Mouse (Mus musculus) liver, embryonic 13.5 days (tissue): Measurements from ENCODE around the gene Guca1b. TPM values are rescaled to one million over a fixed set of nuclear protein-coding genes. Genes with fewer than 3 reads are reported as not detected.
"Not testable (repeated sequence)": the region's sequence is repeated elsewhere in the genome, so short reads cannot be mapped to it uniquely, and the experiment has no call there.

Experiments
- ATAC-seq: fragments of 200-750 bp; cut with Nextera tagmentation; 2 replicates; pipeline ENCODE4 v1.8.0; 2017; ENCODE audit warnings: low read depth, mild to moderate bottlenecking, moderate number of reproducible peaks, moderate library complexity
- DNase-seq: peaks from one replicate; pipeline ENCODE4 v3.0.0; 2022
- H3K27ac ChIP-seq: fragments of 300-500 bp; sonication (generic); 2 replicates; pipeline ENCODE4 v1.5.1; 2015; ENCODE audit warnings: moderate library complexity, mild to moderate bottlenecking, inconsistent platforms
- H3K27me3 ChIP-seq: fragments of 300-500 bp; sonication (generic); 2 replicates; pipeline ENCODE4 v1.6.1; 2015; ENCODE audit warnings: mild to moderate bottlenecking, inconsistent platforms
- H3K36me3 ChIP-seq: fragments of 300-500 bp; sonication (generic); 2 replicates; pipeline ENCODE4 v1.6.1; 2015; ENCODE audit warnings: mild to moderate bottlenecking, inconsistent platforms
- H3K4me1 ChIP-seq: fragments of 300-500 bp; sonication (generic); replicated peaks from 2 replicates; pipeline ENCODE4 v1.6.1; 2015; ENCODE audit warnings: inconsistent platforms
- H3K4me2 ChIP-seq: fragments of 300-500 bp; sonication (generic); 2 replicates; pipeline ENCODE4 v1.6.1; 2015; ENCODE audit warnings: inconsistent platforms, mild to moderate bottlenecking, moderate library complexity
- H3K4me3 ChIP-seq: fragments of 300-500 bp; sonication (generic); replicated peaks from 2 replicates; pipeline ENCODE4 v1.5.1; 2015; ENCODE audit warnings: mild to moderate bottlenecking, inconsistent platforms
- H3K9ac ChIP-seq: fragments of 300-500 bp; sonication (generic); 2 replicates; pipeline ENCODE4 v1.6.1; 2015; ENCODE audit warnings: mild to moderate bottlenecking, inconsistent platforms
- H3K9me3 ChIP-seq: fragments of 300-500 bp; sonication (generic); replicated peaks from 2 replicates; pipeline ENCODE4 v1.6.1; 2016; ENCODE audit warnings: inconsistent platforms
- WGBS: fragments of 180-500 bp; shearing (Covaris S2); methylation state at CpG from one replicate; pipeline ENCODE4 v1.1.7; 2015; ENCODE audit not compliant: insufficient replicate concordance; 5-methylcytosine and 5-hydroxymethylcytosine counted together
- polyA plus RNA-seq: library from polyadenylated mRNA; unstranded; fragments of >200 nt; fragmentation: Nextera tagmentation; extraction: Ambion mirVana; gene quantifications from 2 replicates; pipeline ENCODE4 v1.2.1, GENCODE M21; 2015

Guca1b gene
- polyA plus RNA-seq, 1 experiment from 2014 or later: 0.43 TPM

DNA sequence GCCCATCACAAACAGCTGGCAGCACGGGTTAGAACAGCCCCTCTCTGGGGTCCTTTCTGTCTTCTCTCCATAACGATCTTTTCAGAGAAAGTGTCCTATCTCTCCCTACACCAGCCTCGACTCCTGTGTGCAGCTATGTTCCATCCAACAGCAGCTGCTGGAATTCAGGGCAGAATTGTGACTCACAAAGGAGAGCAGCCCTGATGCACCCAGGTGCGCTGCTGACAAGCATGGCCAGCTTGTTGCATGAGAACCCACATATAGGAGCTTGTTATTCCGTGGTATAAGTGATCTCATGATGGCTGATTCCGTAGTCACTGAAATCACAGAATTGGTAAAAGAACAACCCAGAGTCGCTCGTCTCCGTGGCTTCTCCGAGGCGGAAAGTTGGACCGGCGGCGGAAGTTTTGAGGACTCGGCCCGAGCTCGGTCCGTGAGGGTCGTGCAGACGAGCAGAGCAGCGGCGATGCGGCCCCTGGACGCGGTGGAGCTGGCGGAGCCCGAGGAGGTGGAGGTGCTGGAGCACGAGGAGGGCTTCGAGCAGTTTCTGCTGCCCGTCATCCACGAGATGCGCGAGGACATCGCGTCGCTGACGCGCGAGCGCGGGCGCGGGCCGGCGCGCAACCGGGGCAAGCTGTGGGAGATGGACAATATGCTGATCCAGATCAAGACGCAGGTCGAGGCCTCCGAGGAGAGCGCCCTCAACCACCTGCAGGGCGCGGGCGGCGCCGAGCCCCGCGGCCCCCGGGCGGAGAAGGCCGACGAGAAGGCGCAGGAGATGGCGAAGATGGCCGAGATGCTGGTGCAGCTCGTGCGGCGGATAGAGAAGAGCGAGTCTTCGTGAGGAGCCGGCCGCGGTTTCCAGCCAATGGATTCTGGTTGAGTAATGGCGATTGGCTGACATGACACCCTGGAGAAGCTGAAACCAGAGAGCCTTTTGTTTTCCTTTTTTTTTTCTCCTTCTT, 25.0 kb downstream of the Guca1b start:
- DNase-seq, H3K9ac ChIP-seq, H3K9me3 ChIP-seq, H3K36me3 ChIP-seq, H3K27ac ChIP-seq, ATAC-seq, H3K4me1 ChIP-seq: not testable (repeated sequence)
- Histone ChIP-seq H3K27me3 (peaks cover 76% of the 10 kb centered on the region), H3K4me3 (peak overlapping the region; percentile 10; the same call in 1 of the 2 replicates), H3K4me2 (peak overlapping the region; percentile 37)
- WGBS: 3% methylated on average over 74 of the region's 74 CpGs

DNA sequence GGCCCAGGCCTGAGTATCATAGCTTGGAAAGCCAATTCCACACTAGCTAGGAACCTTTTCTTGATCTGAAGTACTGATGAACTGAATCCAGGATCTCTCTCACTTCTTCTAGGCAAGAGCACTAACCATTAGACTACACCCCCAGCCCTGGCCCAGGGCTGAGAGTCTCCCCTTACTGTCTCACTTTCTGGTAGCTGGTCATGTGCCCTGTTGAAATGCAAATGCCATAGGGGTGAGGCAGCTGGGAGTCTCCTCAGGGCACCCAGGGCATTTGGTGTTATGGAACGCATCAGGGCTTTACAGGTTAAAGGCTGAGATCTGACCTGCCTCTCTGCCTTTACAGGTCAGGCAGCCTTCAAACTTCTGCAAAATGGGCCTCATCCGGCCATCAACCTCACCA, 35.0 kb downstream of the Guca1b start:
- no peak overlapping the region for H3K4me3 ChIP-seq
- peaks cover under 1% of the 10 kb centered on the region; the same call in 1 of the 2 replicates for H3K4me1 ChIP-seq
- H3K27ac ChIP-seq: no peak overlapping the region
- H3K36me3 ChIP-seq: no peaks in the 10 kb centered on the region
- H3K4me2 ChIP-seq: no peak overlapping the region
- ATAC-seq (no peak), DNase-seq (no peak)
- no peaks in the 10 kb centered on the region for H3K9me3 ChIP-seq
- peaks cover 5% of the 10 kb centered on the region; the same call in 1 of the 2 replicates for H3K27me3 ChIP-seq
- WGBS: 57% methylated on average over 2 of the region's 2 CpGs
- H3K9ac ChIP-seq: no peak overlapping the region

DNA sequence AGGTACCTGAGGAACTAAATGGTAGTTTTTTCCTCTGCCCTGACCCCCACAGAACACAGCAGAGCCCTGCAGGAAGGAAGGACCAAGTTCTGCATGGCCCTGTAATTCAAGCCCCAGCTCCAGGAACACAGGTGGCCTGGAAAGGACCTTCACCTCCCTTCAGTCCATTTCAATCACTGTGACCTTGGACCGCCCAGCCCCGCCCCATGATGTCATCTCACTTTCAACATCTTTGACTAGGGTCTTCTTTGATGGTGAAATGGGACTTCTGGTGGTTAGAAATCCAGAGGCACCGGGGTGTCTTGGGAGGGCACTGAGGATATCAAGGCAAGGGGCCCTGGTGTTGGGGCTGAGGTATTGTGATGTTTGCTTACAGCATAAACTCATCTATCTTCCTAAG, 36.4 kb downstream of the Guca1b start:
- no peak overlapping the region for H3K4me3 ChIP-seq
- WGBS: 55% methylated on average over 3 of the region's 3 CpGs
- H3K4me1 ChIP-seq: peaks cover 8% of the 10 kb centered on the region
- no peaks in the 10 kb centered on the region for H3K9me3 ChIP-seq
- no peak overlapping the region for H3K4me2 ChIP-seq
- H3K27ac ChIP-seq: no peak overlapping the region
- H3K27me3 ChIP-seq: 0 out of 2 replicates have a peak, but pooled peaks cover 3% of the 10 kb centered on the region
- DNase-seq: no peak
- ATAC-seq: no peak
- no peak overlapping the region for H3K9ac ChIP-seq
- no peaks in the 10 kb centered on the region for H3K36me3 ChIP-seq

DNA sequence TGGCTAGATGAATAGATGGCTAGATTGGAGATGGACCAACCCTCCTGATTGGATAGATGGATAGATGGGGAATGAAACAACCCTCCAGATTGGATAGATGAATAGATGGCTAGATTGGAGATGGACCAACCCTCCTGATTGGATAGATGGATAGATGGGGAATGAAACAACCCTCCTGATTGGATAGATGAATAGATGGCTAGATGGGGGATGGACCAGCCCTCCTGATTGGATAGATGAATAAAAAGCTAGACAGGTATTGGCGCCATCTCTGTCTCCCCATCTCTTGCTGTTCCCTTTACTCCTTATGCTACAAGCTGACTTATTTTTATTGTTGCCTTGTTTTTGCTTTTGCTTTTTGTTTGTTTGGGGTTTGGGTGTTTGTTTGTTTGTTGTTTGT, 37.4 kb downstream of the Guca1b start:
- H3K4me2 ChIP-seq, H3K27me3 ChIP-seq, H3K27ac ChIP-seq, H3K9ac ChIP-seq, ATAC-seq, DNase-seq, H3K4me1 ChIP-seq, H3K9me3 ChIP-seq, H3K36me3 ChIP-seq, H3K4me3 ChIP-seq: not testable (repeated sequence)
- WGBS: 77% methylated on average over 1 of the region's 1 CpGs

DNA sequence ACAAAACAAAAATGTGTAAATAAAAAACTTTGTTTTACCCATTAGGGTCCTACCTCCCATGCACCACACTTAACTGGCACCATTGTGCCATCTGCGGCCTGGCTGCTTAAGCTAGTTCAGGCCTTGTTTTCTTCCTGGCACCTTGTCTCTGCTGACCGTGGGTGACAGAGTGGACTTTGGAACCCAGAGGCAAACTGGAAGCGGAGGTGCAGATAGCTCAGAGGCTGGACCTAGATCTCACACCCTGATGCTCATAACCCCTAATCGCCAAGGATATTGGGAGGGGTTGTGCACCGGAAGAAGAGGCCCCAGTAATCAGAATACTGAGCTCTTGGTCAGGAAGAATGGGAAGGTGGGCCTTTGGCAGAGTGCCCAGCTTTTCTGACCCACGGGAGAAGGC, 39.0 kb downstream of the Guca1b start:
- H3K27me3 ChIP-seq: no peaks in the 10 kb centered on the region
- no peak overlapping the region for H3K4me2 ChIP-seq
- H3K27ac ChIP-seq: no peak overlapping the region
- H3K9ac ChIP-seq: no peak overlapping the region
- ATAC-seq (no peak), DNase-seq (no peak)
- peaks cover 13% of the 10 kb centered on the region for H3K4me1 ChIP-seq
- H3K9me3 ChIP-seq: no peaks in the 10 kb centered on the region
- 58% methylated on average over 6 of the region's 6 CpGs for WGBS
- no peak overlapping the region for H3K4me3 ChIP-seq
- H3K36me3 ChIP-seq: no peaks in the 10 kb centered on the region

DNA sequence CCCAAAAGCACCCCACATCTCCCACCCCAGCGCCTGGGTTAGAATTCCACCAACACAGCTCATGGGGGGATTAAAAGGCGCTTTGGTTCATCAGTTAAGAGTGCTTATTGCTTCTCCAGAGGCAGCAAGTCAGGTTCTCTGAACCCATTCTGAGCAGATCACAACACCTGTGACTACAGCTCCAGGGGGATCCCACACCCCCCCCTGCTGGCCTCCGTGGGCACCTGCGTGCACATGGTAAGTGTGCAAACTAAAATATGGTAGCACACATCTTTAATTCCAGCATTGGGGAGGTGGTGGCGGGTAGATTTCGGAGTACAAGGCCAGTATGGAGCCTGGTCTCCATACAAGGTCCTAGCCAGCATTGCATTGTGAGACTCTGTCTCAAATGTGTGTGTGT, 42.1 kb downstream of the Guca1b start:
- peaks cover 13% of the 10 kb centered on the region for H3K4me1 ChIP-seq
- 54% methylated on average over 6 of the region's 6 CpGs for WGBS
- H3K9ac ChIP-seq: no peak overlapping the region
- H3K4me2 ChIP-seq: no peak overlapping the region
- ATAC-seq: no peak
- no peak for DNase-seq
- no peaks in the 10 kb centered on the region for H3K9me3 ChIP-seq
- H3K27ac ChIP-seq: no peak overlapping the region
- no peak overlapping the region for H3K4me3 ChIP-seq
- no peaks in the 10 kb centered on the region for H3K36me3 ChIP-seq
- H3K27me3 ChIP-seq: 0 out of 2 replicates have a peak, but pooled peaks cover 2% of the 10 kb centered on the region

DNA sequence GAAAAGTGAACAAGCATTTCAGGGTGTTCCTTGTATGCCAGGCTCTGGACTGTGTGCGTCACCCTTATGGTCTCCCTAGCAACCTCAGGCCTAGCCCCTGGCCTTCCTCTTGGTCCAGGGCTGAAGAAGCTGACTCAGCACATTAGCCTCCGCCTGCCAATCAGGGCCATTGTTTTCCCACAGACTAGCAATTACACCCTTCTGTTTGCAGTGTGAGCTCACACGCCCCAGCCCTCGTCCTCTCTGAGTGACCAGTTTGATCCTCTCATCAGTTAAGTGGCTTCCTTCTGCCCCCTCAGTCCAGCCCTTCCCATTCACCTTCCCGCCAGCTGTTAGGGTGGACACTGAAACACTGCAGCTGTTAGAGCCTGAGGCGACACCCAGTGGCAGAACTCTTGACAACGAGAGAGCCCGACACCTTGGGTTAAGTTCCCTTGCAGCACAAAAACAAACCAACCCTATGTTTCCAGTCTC, 43.7 kb downstream of the Guca1b start:
- ATAC-seq (no peak), DNase-seq (no peak)
- no peak overlapping the region for H3K9ac ChIP-seq
- H3K36me3 ChIP-seq: no peaks in the 10 kb centered on the region
- no peaks in the 10 kb centered on the region for H3K9me3 ChIP-seq
- 0 out of 2 replicates have a peak, but pooled peaks cover 2% of the 10 kb centered on the region for H3K27me3 ChIP-seq
- H3K4me1 ChIP-seq: peaks cover 20% of the 10 kb centered on the region
- WGBS: 13% methylated on average over 8 of the region's 8 CpGs
- H3K4me2 ChIP-seq: no peak overlapping the region
- no peak overlapping the region for H3K4me3 ChIP-seq
- H3K27ac ChIP-seq: no peak overlapping the region

DNA sequence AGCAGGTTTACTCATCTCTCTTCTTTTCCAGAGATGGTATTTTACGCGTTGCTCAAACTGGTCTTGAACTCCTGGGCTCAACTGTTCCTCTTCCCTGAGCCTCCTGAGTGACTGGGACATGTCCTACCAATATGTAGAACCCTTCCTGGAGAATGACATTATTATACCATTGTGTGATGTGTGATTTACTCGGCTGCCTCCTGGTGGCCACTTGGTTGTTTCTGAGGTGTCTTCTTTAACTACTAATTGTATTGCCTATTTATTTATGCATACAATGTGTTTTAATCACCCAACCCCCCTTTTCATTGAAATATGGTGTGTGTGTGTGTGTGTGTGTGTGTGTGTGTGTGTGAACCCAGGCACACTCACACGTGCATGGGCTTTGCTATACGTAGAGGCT, 45.6 kb downstream of the Guca1b start:
- Histone ChIP-seq H3K4me1 (peaks cover 16% of the 10 kb centered on the region), H3K9me3 (no peaks in the 10 kb centered on the region), H3K4me2 (no peak overlapping the region), H3K27ac (no peak overlapping the region), H3K4me3 (no peak overlapping the region), H3K36me3 (no peaks in the 10 kb centered on the region), H3K27me3 (peaks cover 4% of the 10 kb centered on the region; the same call in 1 of the 2 replicates), H3K9ac (no peak overlapping the region)
- 65% methylated on average over 5 of the region's 5 CpGs for WGBS
- ATAC-seq: no peak
- DNase-seq: no peak

DNA sequence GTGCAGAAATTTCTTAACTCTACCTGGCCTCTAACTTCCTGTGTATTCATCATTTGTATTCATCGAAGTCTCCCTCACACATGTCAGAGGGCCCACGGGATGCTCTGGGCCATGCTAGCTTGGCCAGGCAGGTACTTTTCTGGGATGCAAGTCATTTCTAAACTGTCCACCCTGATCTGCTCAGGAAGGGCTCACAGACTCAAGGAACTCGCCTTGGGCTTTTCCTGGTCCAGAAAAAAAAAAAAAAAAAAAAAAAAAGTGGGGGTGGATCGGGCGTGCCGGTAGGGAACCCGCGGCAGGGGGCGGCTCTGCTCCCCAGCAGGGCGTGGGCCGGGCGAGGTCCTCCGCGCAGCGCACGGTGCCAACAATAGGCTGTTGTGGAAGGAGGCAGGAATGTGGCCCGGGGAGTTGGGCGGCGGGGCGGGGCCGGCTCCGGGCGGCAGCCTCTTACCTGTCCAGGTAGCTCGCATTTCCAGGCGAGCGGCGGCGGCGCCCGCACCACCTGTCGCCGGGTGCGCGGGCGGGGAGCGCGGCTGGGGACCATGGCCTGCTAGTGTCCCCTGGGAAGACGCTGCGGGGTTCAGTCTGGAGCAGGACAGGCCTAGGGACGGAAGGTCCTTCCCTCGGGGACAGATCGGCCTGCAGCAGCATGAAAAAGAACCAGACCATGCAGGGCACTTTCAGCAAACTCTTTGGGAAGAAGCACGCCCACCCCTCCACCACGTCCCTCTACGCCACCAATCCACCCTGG, 51.1 kb downstream of the Guca1b start, which contains the start of gene AI661453:
TSS of gene AI661453 (plus strand) at position 460 of the 751 bp plus-strand sequence.
- Histone ChIP-seq H3K4me2 (peak within 1 kb of the TSS; percentile 76), H3K36me3 (no peaks in the 10 kb centered on the region), H3K27me3 (peaks cover 32% of the 10 kb centered on the region), H3K9ac (peak within 1 kb of the TSS; percentile 63), H3K4me1 (peaks cover 59% of the 10 kb centered on the region), H3K9me3 (no peaks in the 10 kb centered on the region), H3K4me3 (peak within 1 kb of the TSS; percentile 60), H3K27ac (peak within 1 kb of the TSS; percentile 29; the same call in 1 of the 2 replicates)
- 2% methylated on average over 44 of the region's 45 CpGs for whole genome bisulfite sequencing
- DNase-seq (no peak), ATAC-seq (peak; percentile 24; the same call in 1 of the 2 replicates)

DNA sequence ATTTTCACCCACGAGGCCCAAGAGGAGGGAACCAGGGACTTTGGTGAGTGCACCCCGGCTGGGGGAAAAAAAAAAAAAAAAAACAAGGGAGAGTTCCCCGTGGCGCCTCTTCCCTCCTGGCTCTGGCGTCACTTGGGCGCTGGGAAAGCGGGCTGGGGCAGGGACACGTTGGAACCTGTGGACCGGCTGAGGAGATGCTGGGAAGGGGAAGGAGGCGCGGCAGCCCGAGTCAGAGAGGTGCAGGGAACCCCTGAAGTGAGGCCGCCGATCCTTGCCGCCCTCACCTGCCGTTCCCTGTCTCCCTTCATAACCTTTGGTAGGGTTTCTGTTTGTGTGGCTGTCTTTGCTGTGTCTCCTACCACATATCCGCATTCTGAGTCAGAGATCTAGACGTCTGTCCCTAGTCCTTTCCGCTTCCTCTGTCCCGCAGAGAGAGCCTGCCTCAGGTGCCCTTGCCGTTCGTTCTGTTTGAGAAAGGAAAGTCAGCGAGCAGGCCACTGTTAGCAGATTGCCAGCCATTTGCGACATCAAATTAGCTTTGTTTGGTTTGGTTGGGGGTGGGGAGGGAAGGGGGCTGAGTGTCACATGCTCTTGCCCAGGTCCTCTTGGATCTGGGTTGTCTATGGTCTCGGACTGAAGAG, 51.8 kb downstream of the Guca1b start, which contains the start of gene 1700001C19Rik:
TSS of gene 1700001C19Rik (minus strand) at position 470 of the 641 bp plus-strand sequence.
- WGBS: 3% methylated on average over 25 of the region's 25 CpGs
- peaks cover 66% of the 10 kb centered on the region for H3K4me1 ChIP-seq
- DNase-seq (no peak), ATAC-seq (no peak)
- peak within 1 kb of the TSS; percentile 29; the same call in 1 of the 2 replicates for H3K27ac ChIP-seq
- peak within 1 kb of the TSS; percentile 63 for H3K9ac ChIP-seq
- H3K27me3 ChIP-seq: peaks cover 32% of the 10 kb centered on the region
- peak within 1 kb of the TSS; percentile 76 for H3K4me2 ChIP-seq
- peak within 1 kb of the TSS; percentile 60 for H3K4me3 ChIP-seq
- H3K9me3 ChIP-seq: no peaks in the 10 kb centered on the region
- no peaks in the 10 kb centered on the region for H3K36me3 ChIP-seq
